In the genomic region with DNA sequence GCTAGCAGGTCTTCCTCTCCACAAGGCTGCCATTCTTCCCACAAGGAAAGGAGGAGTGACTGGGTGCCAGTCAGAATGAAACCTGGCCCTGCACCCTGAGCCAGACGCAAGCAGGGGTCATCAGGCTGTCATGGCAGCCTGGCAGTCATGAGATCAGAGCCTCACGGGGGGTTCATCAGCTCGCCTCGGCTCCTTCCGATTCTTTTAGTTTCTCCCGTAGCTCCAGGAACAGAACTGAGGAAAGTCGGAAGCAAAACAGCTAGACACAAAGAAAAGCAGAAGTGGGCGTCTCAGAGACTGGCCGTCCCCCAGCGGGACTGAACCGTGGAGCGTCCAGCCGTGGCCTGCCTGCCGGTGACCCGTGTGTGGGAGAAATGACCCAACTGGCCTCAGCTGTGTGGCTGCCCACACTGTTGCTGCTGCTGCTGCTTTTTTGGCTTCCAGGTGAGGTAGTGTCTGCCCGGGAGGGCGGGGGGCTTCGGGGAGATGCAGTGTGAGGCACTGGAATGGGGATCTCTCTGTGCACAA, we compare ENCODE assay signal across 12 mouse cellular contexts. TPM values are rescaled to one million over a fixed set of nuclear protein-coding genes. Genes with fewer than 3 reads are reported as not detected.
DNase-seq lines count a peak whose midpoint lies in the region; ATAC-seq and TF ChIP-seq lines count a peak whose summit lies in the region.
"Had no signal": no experiment of that assay in that cellular context is flagged by ENCODE, and none has a peak within 500 bp of the region (broad histone marks: within the 10 kb centered on the region; RNA-seq: fewer than 3 reads in every experiment).

A gene (plus strand): TSS at position 51 of the 528 bp plus-strand sequence.

- TF ChIP-seq POLR2A in myocyte (IDR thresholded peaks at IDR 0.05; ENCODE audit: insufficient read length, low read depth), result no peak

- peak within 1 kb of the TSS; percentile 40 for H3K27ac ChIP-seq in gastrocnemius, adult 2 months
- no peak within 1 kb of the TSS for H3K27ac ChIP-seq in liver, embryonic 14.5 days
- H3K27ac ChIP-seq: embryonic facial prominence, embryonic 13.5 days; neural tube, embryonic 15.5 days had no signal

- H3K9me3 ChIP-seq in liver, embryonic 14.5 days (ENCODE audit: control insufficient read depth, low read length), result no peaks in the 10 kb centered on the region
- H3K9me3 ChIP-seq: embryonic facial prominence, embryonic 13.5 days; neural tube, embryonic 15.5 days had no signal

- no peaks in the 10 kb centered on the region for H3K36me3 ChIP-seq in liver, embryonic 14.5 days (replicated peaks; ENCODE audit: control insufficient read depth, insufficient read depth, low read depth)
- H3K36me3 ChIP-seq in myocyte (ENCODE audit: control insufficient read depth, insufficient read depth), result no peaks in the 10 kb centered on the region
- H3K36me3 ChIP-seq: embryonic facial prominence, embryonic 13.5 days; neural tube, embryonic 15.5 days had no signal

- no peaks in the 10 kb centered on the region for H3K79me2 ChIP-seq in myocyte (ENCODE audit: control insufficient read depth, insufficient read depth)

- H3K4me3 ChIP-seq in gastrocnemius, adult 2 months, result peak within 1 kb of the TSS; percentile 46
- H3K4me3 ChIP-seq in liver, embryonic 14.5 days (ENCODE audit: insufficient read depth in 1 of 2, low read depth in 2 of 2, low read length in 2 of 2), result peak within 1 kb of the TSS; percentile 1 to 36; a peak in 3 of 4 replicates
- no peak within 1 kb of the TSS for H3K4me3 ChIP-seq in myocyte
- H3K4me3 ChIP-seq: embryonic facial prominence, embryonic 13.5 days; neural tube, embryonic 15.5 days had no signal

- peaks cover 0 to 2% of the 10 kb centered on the region in 2 experiments; a peak in 1 of 4 replicates for H3K4me1 ChIP-seq in liver, embryonic 14.5 days (replicated peaks; ENCODE audit: control insufficient read depth in 2 of 2, insufficient read depth in 2 of 2, low read length in 1 of 2)
- H3K4me1 ChIP-seq: embryonic facial prominence, embryonic 13.5 days; neural tube, embryonic 15.5 days had no signal

- intact Hi-C loops in gastrocnemius, adult 2 months (cut with DNase I), result no loop called here
- intact Hi-C loops in gastrocnemius, postnatal 14 days (cut with DNase I; ENCODE audit: low total_unique reads), result no loop called here
- intact Hi-C loops in left cerebral cortex, postnatal 25 days (cut with DNase I), result no loop called here

- H3K4me2 ChIP-seq in liver, embryonic 14.5 days (ENCODE audit: low read depth), result peak within 1 kb of the TSS; percentile 13; the same call in 1 of the 2 replicates
- peak within 1 kb of the TSS; percentile 18 for H3K4me2 ChIP-seq in myocyte (ENCODE audit: low read depth)
- H3K4me2 ChIP-seq: embryonic facial prominence, embryonic 13.5 days; neural tube, embryonic 15.5 days had no signal

- H3K9ac ChIP-seq in liver, embryonic 14.5 days (replicated peaks), result no peak within 1 kb of the TSS
- H3K9ac ChIP-seq: embryonic facial prominence, embryonic 13.5 days; neural tube, embryonic 15.5 days had no signal

- H3ac ChIP-seq in myocyte (ENCODE audit: control insufficient read depth, insufficient read length), result no peak within 1 kb of the TSS

- ATAC-seq in liver, embryonic 14.5 days (ENCODE audit: insufficient read depth), result 0 out of 2 replicates have a peak, but pooled peaks have one; percentile 13
- ATAC-seq: Patski had no signal

- TF ChIP-seq CTCF in gastrocnemius, adult 2 months (IDR thresholded peaks at IDR 0.05), result no peak
- TF ChIP-seq CTCF in liver, embryonic 14.5 days (IDR thresholded peaks at IDR 0.05; ENCODE audit: low read depth), result no peak

- no peaks in the 10 kb centered on the region for H3K27me3 ChIP-seq in liver, embryonic 14.5 days (ENCODE audit: control insufficient read depth, insufficient read depth, low read length)
- no peaks in the 10 kb centered on the region for H3K27me3 ChIP-seq in myocyte (ENCODE audit: control insufficient read depth, insufficient read depth, insufficient read length)
- H3K27me3 ChIP-seq: embryonic facial prominence, embryonic 13.5 days; neural tube, embryonic 15.5 days; Patski had no signal

- no peak for DNase-seq in gastrocnemius, adult 2 months
- DNase-seq in gastrocnemius, postnatal 14 days, result no peak
- peak; percentile 44 for DNase-seq in lung, postnatal 25 days (ENCODE audit: low spot score)
- no peak for DNase-seq in lung, postnatal 14 days
- no peak for DNase-seq in liver, embryonic 14.5 days (ENCODE audit: low read depth in 3 of 3, low spot score in 3 of 3)
- DNase-seq in left cerebral cortex, postnatal 25 days (ENCODE audit: low spot score in 2 of 2), result no peak
- no peak for DNase-seq in cerebellum, postnatal 36 days
- DNase-seq: heart, postnatal 10 days had no signal

- WGBS in liver, embryonic 14.5 days (ENCODE audit: insufficient replicate concordance), result 25% methylated on average over 18 of the region's 18 CpGs

- TF ChIP-seq EP300 in liver, embryonic 14.5 days (IDR thresholded peaks at IDR 0.05; ENCODE audit: low read depth), result no peak

TF ChIP-seq in myocyte, 11 proteins besides CTCF, POLR2A, EP300 and RAD21:
- TF ChIP-seq MYOD1 (IDR thresholded peaks at IDR 0.05; ENCODE audit: control insufficient read depth in 1 of 3, insufficient read length in 2 of 3, low read depth in 2 of 3) (no peak), MAX (IDR thresholded peaks at IDR 0.05; ENCODE audit: low read depth) (no peak), E2F4 (IDR thresholded peaks at IDR 0.05; ENCODE audit: insufficient read depth) (no peak), REST (IDR thresholded peaks at IDR 0.05; ENCODE audit: insufficient read depth, insufficient read length) (no peak), POLR2AphosphoS2 (IDR thresholded peaks at IDR 0.05; ENCODE audit: insufficient read length, low read depth) (no peak), SRF (IDR thresholded peaks at IDR 0.05; ENCODE audit: control insufficient read depth, insufficient read length, low read depth) (no peak), TCF12 (IDR thresholded peaks at IDR 0.05; ENCODE audit: insufficient read depth, poor library complexity, severe bottlenecking) (peak; percentile 12), USF1 (IDR thresholded peaks at IDR 0.05; ENCODE audit: low read depth) (no peak), MYOG (IDR thresholded peaks at IDR 0.05; ENCODE audit: control insufficient read depth in 1 of 3, insufficient read depth in 1 of 3, insufficient read length in 2 of 3, low read depth in 2 of 3) (no peak)

RNA-seq across cellular contexts. Expression of the gene that starts here (rescaled TPM):
- under 1 TPM; 0.50 to 0.66 TPM for total RNA-seq in gastrocnemius, adult 2 months (2021)
- under 1 TPM; 0.55 to 0.84 TPM for total RNA-seq in gastrocnemius, postnatal 14 days (2021)
- 2.1 and 3.1 TPM in 2 replicates for polyA plus RNA-seq in liver, embryonic 14.5 days (2012; rRNA removed)
- polyA plus RNA-seq in liver, embryonic 14.5 days (2014; fragmentation: Nextera tagmentation; extraction: Ambion mirVana), result 3.6 and 3.7 TPM in 2 replicates
- polyA plus RNA-seq in myocyte (2012; fragmentation: generic; extraction: Trizol), result 0.40 TPM
- under 1 TPM; 0.37 to 0.55 TPM for total RNA-seq in left cerebral cortex, postnatal 25 days (2021)
